Mouse (Mus musculus): ENCODE measurements around the gene Cyp2t4. TPM values are rescaled to one million over a fixed set of nuclear protein-coding genes. Genes with fewer than 3 reads are reported as not detected.

Gene Cyp2t4
- total and polyA plus RNA-seq, 2 experiments, result not detected

DNA sequence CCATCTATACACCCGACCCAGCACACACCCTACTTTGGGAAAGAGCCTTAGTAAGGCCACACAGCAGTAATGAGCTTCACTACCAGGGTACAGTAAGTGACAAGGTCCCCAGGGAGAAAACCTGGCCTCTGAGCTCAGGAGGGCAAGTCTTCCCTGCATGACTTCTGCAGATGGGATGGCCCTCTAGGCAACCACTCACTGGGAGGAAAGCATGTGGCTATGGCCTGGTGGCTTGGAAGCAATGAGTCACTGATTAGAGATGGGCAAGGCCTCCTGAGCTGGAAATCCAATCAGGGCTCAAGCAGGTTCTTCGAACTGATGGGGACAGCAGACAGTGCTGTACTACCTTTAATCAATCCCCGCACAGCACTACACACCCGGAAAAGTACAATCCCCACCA, 8.2 kb downstream of the Cyp2t4 start:
- Histone ChIP-seq H3K27me3 (ENCODE audit: control insufficient read depth, insufficient read depth, low read length) (no peaks in the 10 kb centered on the region), H3K27ac (replicated peaks; ENCODE audit: insufficient read depth, low read depth, low read length) (no peak overlapping the region), H3K4me1 (ENCODE audit: control insufficient read depth, insufficient read depth, low read length) (peaks cover 26% of the 10 kb centered on the region), H3K4me3 (ENCODE audit: insufficient read depth, low read depth, low read length) (no peak overlapping the region), H3K79me2 (ENCODE audit: control insufficient read depth, insufficient read depth, low read length) (peaks cover 4% of the 10 kb centered on the region; the same call in 1 of the 2 replicates), H3K36me3 (ENCODE audit: control insufficient read depth, insufficient read depth, low read length) (peaks cover 10% of the 10 kb centered on the region; the same call in 1 of the 2 replicates), H3K9ac (ENCODE audit: low read depth, low read length) (no peak overlapping the region)
- no peak for TF ChIP-seq CTCF (IDR thresholded peaks at IDR 0.05; ENCODE audit: low read depth, low read length)
- no peak for TF ChIP-seq POLR2A (IDR thresholded peaks at IDR 0.05; ENCODE audit: extremely low read depth, insufficient read depth, low read length)
- 66% methylated on average over 4 of the region's 4 CpGs for WGBS
- no peak for DNase-seq (ENCODE audit: extremely low read depth, low read depth, low spot score)

- H3K4me3 ChIP-seq (ENCODE audit: insufficient read depth, low read depth, low read length), result no peak overlapping the region
These were observed 9.4 kb downstream of the Cyp2t4 start for GRCm38 (mm10) chr7:27162780-27163449.

DNA sequence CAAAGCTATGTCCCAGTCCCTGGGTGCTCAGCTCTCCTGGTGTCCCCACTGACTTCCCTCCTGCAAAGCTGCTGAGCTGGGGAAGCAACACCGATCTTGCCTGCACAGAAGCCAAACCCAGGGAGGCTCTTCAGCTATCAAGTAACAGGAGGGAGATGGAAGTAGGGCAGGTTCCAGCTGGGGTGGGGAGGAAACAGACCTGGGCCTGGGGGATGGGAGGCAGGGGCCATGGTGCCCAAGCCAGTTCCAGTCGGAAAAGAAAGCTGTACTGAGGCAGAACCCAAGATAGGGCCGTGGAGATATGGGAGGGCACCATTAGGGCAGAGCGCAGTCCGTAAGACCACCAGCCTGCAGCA, 9.9 kb downstream of the Cyp2t4 start:
- Histone ChIP-seq H3K9ac (ENCODE audit: low read depth, low read length) (peak overlapping the region; percentile 6; the same call in 1 of the 2 replicates), H3K27ac (replicated peaks; ENCODE audit: insufficient read depth, low read depth, low read length) (no peak overlapping the region), H3K4me1 (ENCODE audit: control insufficient read depth, insufficient read depth, low read length) (peaks cover 34% of the 10 kb centered on the region), H3K4me3 (ENCODE audit: insufficient read depth, low read depth, low read length) (no peak overlapping the region), H3K79me2 (ENCODE audit: control insufficient read depth, insufficient read depth, low read length) (peaks cover 4% of the 10 kb centered on the region; the same call in 1 of the 2 replicates), H3K36me3 (ENCODE audit: control insufficient read depth, insufficient read depth, low read length) (peaks cover 6% of the 10 kb centered on the region; the same call in 1 of the 2 replicates), H3K27me3 (ENCODE audit: control insufficient read depth, insufficient read depth, low read length) (no peaks in the 10 kb centered on the region)
- TF ChIP-seq POLR2A (IDR thresholded peaks at IDR 0.05; ENCODE audit: extremely low read depth, insufficient read depth, low read length), result no peak
- no peak for TF ChIP-seq CTCF (IDR thresholded peaks at IDR 0.05; ENCODE audit: low read depth, low read length)
- DNase-seq (ENCODE audit: extremely low read depth, low read depth, low spot score), result no peak
- 57% methylated on average over 5 of the region's 5 CpGs for WGBS

More at GRCm38 (mm10) chr7:27162780-27163449, 9.4 kb downstream of the Cyp2t4 start:
- Histone ChIP-seq H3K27me3 (ENCODE audit: control insufficient read depth, insufficient read depth, low read length) (no peaks in the 10 kb centered on the region), H3K79me2 (ENCODE audit: control insufficient read depth, insufficient read depth, low read length) (peaks cover 4% of the 10 kb centered on the region; the same call in 1 of the 2 replicates), H3K27ac (replicated peaks; ENCODE audit: insufficient read depth, low read depth, low read length) (no peak overlapping the region), H3K36me3 (ENCODE audit: control insufficient read depth, insufficient read depth, low read length) (peaks cover 10% of the 10 kb centered on the region; the same call in 1 of the 2 replicates), H3K4me1 (ENCODE audit: control insufficient read depth, insufficient read depth, low read length) (peaks cover 32% of the 10 kb centered on the region), H3K9ac (ENCODE audit: low read depth, low read length) (peak overlapping the region; percentile 11; the same call in 1 of the 2 replicates)
- no peak for DNase-seq (ENCODE audit: extremely low read depth, low read depth, low spot score)
- WGBS, result 48% methylated on average over 5 of the region's 5 CpGs
- TF ChIP-seq CTCF (IDR thresholded peaks at IDR 0.05; ENCODE audit: low read depth, low read length) (no peak), POLR2A (IDR thresholded peaks at IDR 0.05; ENCODE audit: extremely low read depth, insufficient read depth, low read length) (no peak)

DNA sequence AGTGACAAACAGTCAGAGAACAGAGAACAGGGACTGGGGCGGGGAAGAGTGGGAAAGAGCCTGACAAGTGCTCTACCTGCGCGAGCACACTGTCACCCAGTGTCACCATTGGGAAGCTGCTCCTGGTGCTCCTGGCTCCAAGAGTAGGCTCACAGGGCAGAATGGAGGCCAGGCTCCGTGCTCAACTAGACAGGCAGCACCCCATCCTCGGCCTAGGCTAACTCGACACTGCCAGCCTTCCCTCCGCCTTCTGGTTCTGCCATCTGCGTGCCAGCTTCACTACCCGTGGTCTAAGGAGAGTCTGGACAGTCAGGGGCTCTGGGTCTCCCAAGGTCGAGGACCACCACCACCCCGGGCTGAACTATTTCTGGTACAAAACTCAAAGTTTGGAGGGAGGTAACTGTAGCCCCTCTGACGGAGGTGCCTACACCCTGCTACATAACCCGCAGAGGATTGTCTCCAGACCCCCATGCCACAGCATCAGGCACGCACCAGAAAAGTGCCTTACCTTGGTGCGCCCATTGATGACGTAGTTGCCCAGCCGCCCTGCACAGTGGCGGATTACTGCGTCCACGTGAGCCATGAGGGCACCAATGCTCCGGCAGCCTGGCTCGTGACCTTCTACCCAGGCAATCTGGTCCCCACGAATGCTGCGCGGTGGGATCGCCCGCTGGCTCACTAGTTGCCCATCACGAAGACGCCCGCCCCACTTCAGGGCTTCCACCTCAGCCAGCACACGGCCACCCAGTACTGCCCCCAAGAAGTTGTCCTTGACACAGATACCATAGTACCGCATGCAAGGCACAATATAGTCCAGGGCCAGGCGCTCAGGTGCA, 10.8 kb downstream of the Cyp2t4 start:
- DNase-seq (ENCODE audit: extremely low read depth, low read depth, low spot score), result peak; percentile 68
- WGBS, result 53% methylated on average over 33 of the region's 33 CpGs
- H3K4me1 ChIP-seq (ENCODE audit: control insufficient read depth, insufficient read depth, low read length), result peaks cover 34% of the 10 kb centered on the region
- peak overlapping the region; percentile 88 for H3K9ac ChIP-seq (ENCODE audit: low read depth, low read length)
- 0 out of 2 replicates have a peak, but pooled peaks cover 2% of the 10 kb centered on the region for H3K36me3 ChIP-seq (ENCODE audit: control insufficient read depth, insufficient read depth, low read length)
- peak overlapping the region; percentile 93 for H3K27ac ChIP-seq (replicated peaks; ENCODE audit: insufficient read depth, low read depth, low read length)
- no peak for TF ChIP-seq CTCF (IDR thresholded peaks at IDR 0.05; ENCODE audit: low read depth, low read length)
- TF ChIP-seq POLR2A (IDR thresholded peaks at IDR 0.05; ENCODE audit: extremely low read depth, insufficient read depth, low read length), result 0 out of 2 replicates have a peak, but pooled peaks have one; percentile 24
- no peaks in the 10 kb centered on the region for H3K27me3 ChIP-seq (ENCODE audit: control insufficient read depth, insufficient read depth, low read length)
- peaks cover 4% of the 10 kb centered on the region; the same call in 1 of the 2 replicates for H3K79me2 ChIP-seq (ENCODE audit: control insufficient read depth, insufficient read depth, low read length)
- peak overlapping the region; percentile 72 for H3K4me3 ChIP-seq (ENCODE audit: insufficient read depth, low read depth, low read length)

GRCm38 (mm10) chr7:27165007-27165655, 11.6 kb downstream of the Cyp2t4 start:
- 30% methylated on average over 23 of the region's 23 CpGs for WGBS
- H3K4me1 ChIP-seq (ENCODE audit: control insufficient read depth, insufficient read depth, low read length), result peaks cover 34% of the 10 kb centered on the region
- peak overlapping the region; percentile 93 for H3K27ac ChIP-seq (replicated peaks; ENCODE audit: insufficient read depth, low read depth, low read length)
- peak overlapping the region; percentile 88 for H3K9ac ChIP-seq (ENCODE audit: low read depth, low read length)
- TF ChIP-seq POLR2A (IDR thresholded peaks at IDR 0.05; ENCODE audit: extremely low read depth, insufficient read depth, low read length) (peak; percentile 78), CTCF (IDR thresholded peaks at IDR 0.05; ENCODE audit: low read depth, low read length) (no peak)
- no peaks in the 10 kb centered on the region for H3K36me3 ChIP-seq (ENCODE audit: control insufficient read depth, insufficient read depth, low read length)
- no peaks in the 10 kb centered on the region for H3K27me3 ChIP-seq (ENCODE audit: control insufficient read depth, insufficient read depth, low read length)
- H3K4me3 ChIP-seq (ENCODE audit: insufficient read depth, low read depth, low read length), result peak overlapping the region; percentile 72
- peak; percentile 85 for DNase-seq (ENCODE audit: extremely low read depth, low read depth, low spot score)
- H3K79me2 ChIP-seq (ENCODE audit: control insufficient read depth, insufficient read depth, low read length), result peaks cover 4% of the 10 kb centered on the region; the same call in 1 of the 2 replicates
